Comparison of ENCODE assay signal across 8 mouse cellular contexts in the genomic region with DNA sequence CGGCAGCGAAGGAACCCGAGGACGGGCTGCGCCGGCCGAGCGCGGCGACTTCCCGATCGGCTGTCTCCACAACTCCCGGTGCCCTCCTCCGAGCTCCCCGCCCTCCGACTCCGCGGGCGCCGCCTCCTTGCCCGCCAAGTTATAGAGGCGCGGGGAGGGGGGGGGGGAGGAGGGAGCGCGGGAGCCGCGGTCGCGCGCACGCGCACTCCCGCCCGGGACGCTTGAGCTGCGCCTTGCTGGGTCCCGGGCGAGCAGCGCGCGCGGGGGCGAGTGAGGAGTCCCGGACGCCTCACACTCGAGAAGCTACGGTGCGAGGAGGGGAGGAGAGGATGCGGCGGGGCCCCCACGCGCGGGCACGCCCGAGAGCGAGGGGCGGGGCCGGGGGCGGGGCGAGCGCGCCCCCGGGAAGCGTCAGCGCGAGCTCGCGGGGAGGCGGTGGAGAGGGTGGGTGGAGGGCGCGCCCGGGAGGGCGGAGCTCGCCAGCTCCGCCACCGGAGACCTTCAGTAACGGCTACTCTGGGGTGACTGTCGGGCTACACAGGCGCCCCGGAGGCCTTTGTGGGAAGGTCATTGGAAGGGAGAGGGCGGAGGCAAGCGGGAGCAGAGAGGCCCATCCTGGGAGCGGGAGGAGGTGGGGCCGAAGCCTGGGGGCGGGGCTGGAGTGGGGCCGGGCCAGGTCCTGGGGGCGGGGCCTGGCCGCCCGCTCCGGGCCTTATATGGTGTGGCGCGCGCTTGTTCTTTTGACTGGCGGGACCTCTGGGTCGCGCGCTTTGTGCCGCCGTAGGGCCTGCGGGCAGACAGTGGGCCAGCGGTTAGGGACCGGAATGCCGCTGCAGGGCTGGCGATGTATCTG. TPM values are rescaled to one million over a fixed set of nuclear protein-coding genes. Genes with fewer than 3 reads are reported as not detected.
A peak's percentile ranks its signal among the peaks of the same experiment; 100 is the strongest.
DNase-seq lines count a peak whose midpoint lies in the region; ATAC-seq lines count a peak whose summit lies in the region.

Gene 1190002N15Rik (minus strand): TSS at position 112 of the 853 bp plus-strand sequence.

- H3K4me2 ChIP-seq in heart, embryonic 14.5 days (ENCODE audit: low read length): peak within 1 kb of the TSS; percentile 73
- H3K4me2 ChIP-seq in liver, embryonic 12.5 days: peak within 1 kb of the TSS; percentile 95

- peak within 1 kb of the TSS; percentile 94 to 98 for H3K27ac ChIP-seq in heart, embryonic 14.5 days (replicated peaks in 1 of 2; ENCODE audit: control insufficient read depth in 1 of 2, insufficient read depth in 1 of 2, low read depth in 2 of 2, low read length in 2 of 2)
- H3K27ac ChIP-seq in liver, embryonic 12.5 days: peak within 1 kb of the TSS; percentile 96

- under 1% methylated on average over 85 of the region's 104 CpGs for WGBS in heart, embryonic 14.5 days
- WGBS in liver, embryonic 12.5 days (ENCODE audit: insufficient replicate concordance): under 1% methylated on average over 46 of the region's 104 CpGs

- H3K9me3 ChIP-seq in heart, embryonic 14.5 days (ENCODE audit: control insufficient read depth, low read length): no peaks in the 10 kb centered on the region
- H3K9me3 ChIP-seq in liver, embryonic 12.5 days (replicated peaks): no peaks in the 10 kb centered on the region

- DNase-seq in CD4-positive, CD25-positive, alpha-beta regulatory T cell, adult 2 months (ENCODE audit: low read depth, low spot score): peak; percentile 97
- peak; percentile 90 for DNase-seq in c-Kit-negative CD71-positive TER-119-positive erythroid progenitor cells, embryonic 14.5 days (ENCODE audit: low read depth, low spot score)
- peak; percentile 72 for DNase-seq in fibroblast of lung, adult 2 months (ENCODE audit: low read depth)
- peak; percentile 97 for DNase-seq in kidney, postnatal 14 days
- peak; percentile 96 for DNase-seq in naive thymus-derived CD4-positive, alpha-beta T cell, adult 2 months (ENCODE audit: low read depth)
- peak; percentile 93 for DNase-seq in splenic B cell, adult 2 months (ENCODE audit: low read depth, low spot score)

- peak; percentile 91 for ATAC-seq in heart, embryonic 14.5 days (ENCODE audit: insufficient number of reproducible peaks, insufficient read depth, low FRiP score, low read depth)
- peak; percentile 84 for ATAC-seq in liver, embryonic 12.5 days

- H3K36me3 ChIP-seq in heart, embryonic 14.5 days (ENCODE audit: control insufficient read depth, insufficient read depth, low read length): no peaks in the 10 kb centered on the region
- no peaks in the 10 kb centered on the region for H3K36me3 ChIP-seq in liver, embryonic 12.5 days
- H3K36me3 ChIP-seq in splenic B cell, adult 2 months (ENCODE audit: control insufficient read depth, insufficient read depth, low read length, poor library complexity, severe bottlenecking): no peaks in the 10 kb centered on the region

- peaks cover 0 to 13% of the 10 kb centered on the region in 2 experiments; a peak in 3 of 4 replicates for H3K4me1 ChIP-seq in heart, embryonic 14.5 days (ENCODE audit: control insufficient read depth in 2 of 2, insufficient read depth in 2 of 2, low read length in 2 of 2)
- peaks cover 59% of the 10 kb centered on the region for H3K4me1 ChIP-seq in liver, embryonic 12.5 days

- peak within 1 kb of the TSS; percentile 95 for H3K9ac ChIP-seq in heart, embryonic 14.5 days (ENCODE audit: low read length)
- H3K9ac ChIP-seq in liver, embryonic 12.5 days: peak within 1 kb of the TSS; percentile 86

- H3K4me3 ChIP-seq in heart, embryonic 14.5 days (ENCODE audit: control insufficient read depth in 1 of 2, insufficient read depth in 1 of 2, low read depth in 1 of 2, low read length in 2 of 2): peak within 1 kb of the TSS; percentile 66 to 79
- peak within 1 kb of the TSS; percentile 76 for H3K4me3 ChIP-seq in liver, embryonic 12.5 days

- H3K27me3 ChIP-seq in heart, embryonic 14.5 days (ENCODE audit: control insufficient read depth, insufficient read depth, low read length): no peaks in the 10 kb centered on the region
- no peaks in the 10 kb centered on the region for H3K27me3 ChIP-seq in liver, embryonic 12.5 days (replicated peaks)
- no peaks in the 10 kb centered on the region for H3K27me3 ChIP-seq in splenic B cell, adult 2 months (ENCODE audit: control insufficient read depth, insufficient read depth, low read length, poor library complexity, severe bottlenecking)

RNA-seq across cellular contexts. Expression of gene 1190002N15Rik, which starts in this region (rescaled TPM):
- polyA plus RNA-seq in heart, embryonic 14.5 days (2014; fragmentation: Nextera tagmentation; extraction: Ambion mirVana): 49.7 and 56.2 TPM in 2 replicates
- polyA plus RNA-seq in liver, embryonic 12.5 days (2016; fragmentation: Nextera tagmentation; extraction: Ambion mirVana): 13.8 and 14.5 TPM in 2 replicates

Comparison
In these comparisons a context has a peak if more than half of its experiments do, and no peak if none do; other contexts are left out.
1. Peak in every context shown above with its lines: DNase-seq, ATAC-seq, H3K4me3 ChIP-seq and H3K27ac ChIP-seq.